Mouse (Mus musculus): ENCODE data around the gene Wnt3. TPM values are rescaled to one million over a fixed set of nuclear protein-coding genes. Genes with fewer than 3 reads are reported as not detected.

The Wnt3 gene
- polyA plus RNA-seq, 1 experiment from 2014 or later: not detected

GRCm38 (mm10) chr11:103816719-103817118 is 42.8 kb downstream of the Wnt3 start:
- Histone ChIP-seq H3K36me3 (ENCODE audit: control insufficient read depth, insufficient read depth, low read length) (no peaks in the 10 kb centered on the region), H3K9me3 (ENCODE audit: control insufficient read depth, low read length) (no peaks in the 10 kb centered on the region), H3K9ac (ENCODE audit: low read depth, low read length) (no peak overlapping the region), H3K4me1 (ENCODE audit: control insufficient read depth, insufficient read depth, low read length) (no peaks in the 10 kb centered on the region), H3K27ac (ENCODE audit: low read depth, low read length) (no peak overlapping the region), H3K4me3 (ENCODE audit: low read length) (no peak overlapping the region), H3K4me2 (replicated peaks; ENCODE audit: low read depth, low read length) (no peak overlapping the region), H3K27me3 (ENCODE audit: control insufficient read depth, insufficient read depth, low read length) (peaks cover 17% of the 10 kb centered on the region)
- WGBS: 87% methylated on average over 8 of the region's 8 CpGs
- ATAC-seq (ENCODE audit: low FRiP score, low TSS enrichment): no peak

DNA sequence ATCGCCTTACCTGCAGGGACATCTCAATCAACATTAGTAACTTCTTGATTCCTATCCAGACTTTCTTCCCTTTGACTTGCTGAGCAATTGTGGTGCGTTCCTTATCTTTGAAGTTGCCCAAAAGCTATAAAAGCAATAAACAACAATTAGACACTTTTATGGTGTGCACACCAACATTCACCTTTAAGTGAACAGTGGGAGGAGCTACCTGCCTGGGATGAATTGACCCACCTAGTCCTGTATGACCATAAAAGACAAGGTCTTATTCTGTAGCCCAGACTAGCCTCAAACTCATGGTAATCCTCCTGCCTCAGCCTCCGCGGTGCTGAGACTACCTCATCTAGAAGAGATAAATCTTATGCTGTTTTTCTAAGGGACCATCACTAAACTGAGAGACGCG is 53.3 kb downstream of the Wnt3 start:
- no peak overlapping the region for H3K4me3 ChIP-seq (ENCODE audit: low read length)
- no peaks in the 10 kb centered on the region for H3K9me3 ChIP-seq (ENCODE audit: control insufficient read depth, low read length)
- peaks cover 18% of the 10 kb centered on the region for H3K36me3 ChIP-seq (ENCODE audit: control insufficient read depth, insufficient read depth, low read length)
- WGBS: 84% methylated on average over 6 of the region's 6 CpGs
- H3K27me3 ChIP-seq (ENCODE audit: control insufficient read depth, insufficient read depth, low read length): no peaks in the 10 kb centered on the region
- ATAC-seq (ENCODE audit: low FRiP score, low TSS enrichment): no peak
- H3K4me1 ChIP-seq (ENCODE audit: control insufficient read depth, insufficient read depth, low read length): no peaks in the 10 kb centered on the region
- no peak overlapping the region for H3K27ac ChIP-seq (ENCODE audit: low read depth, low read length)
- no peak overlapping the region for H3K4me2 ChIP-seq (replicated peaks; ENCODE audit: low read depth, low read length)
- H3K9ac ChIP-seq (ENCODE audit: low read depth, low read length): no peak overlapping the region

- 74% methylated on average over 7 of the region's 7 CpGs for WGBS
- Histone ChIP-seq H3K9ac (ENCODE audit: low read depth, low read length) (no peak overlapping the region), H3K36me3 (ENCODE audit: control insufficient read depth, insufficient read depth, low read length) (peaks cover 9% of the 10 kb centered on the region; the same call in 1 of the 2 replicates), H3K4me2 (replicated peaks; ENCODE audit: low read depth, low read length) (no peak overlapping the region), H3K4me3 (ENCODE audit: low read length) (no peak overlapping the region), H3K9me3 (ENCODE audit: control insufficient read depth, low read length) (no peaks in the 10 kb centered on the region), H3K4me1 (ENCODE audit: control insufficient read depth, insufficient read depth, low read length) (no peaks in the 10 kb centered on the region), H3K27me3 (ENCODE audit: control insufficient read depth, insufficient read depth, low read length) (no peaks in the 10 kb centered on the region), H3K27ac (ENCODE audit: low read depth, low read length) (no peak overlapping the region)
- ATAC-seq (ENCODE audit: low FRiP score, low TSS enrichment): no peak
These were observed 54.9 kb downstream of the Wnt3 start for GRCm38 (mm10) chr11:103828866-103829265.

- Histone ChIP-seq H3K4me2 (replicated peaks; ENCODE audit: low read depth, low read length) (no peak overlapping the region), H3K36me3 (ENCODE audit: control insufficient read depth, insufficient read depth, low read length) (peaks cover 9% of the 10 kb centered on the region; the same call in 1 of the 2 replicates), H3K4me1 (ENCODE audit: control insufficient read depth, insufficient read depth, low read length) (no peaks in the 10 kb centered on the region), H3K27ac (ENCODE audit: low read depth, low read length) (no peak overlapping the region), H3K4me3 (ENCODE audit: low read length) (no peak overlapping the region), H3K9ac (ENCODE audit: low read depth, low read length) (no peak overlapping the region), H3K9me3 (ENCODE audit: control insufficient read depth, low read length) (no peaks in the 10 kb centered on the region), H3K27me3 (ENCODE audit: control insufficient read depth, insufficient read depth, low read length) (no peaks in the 10 kb centered on the region)
- no peak for ATAC-seq (ENCODE audit: low FRiP score, low TSS enrichment)
- WGBS: 70% methylated on average over 4 of the region's 4 CpGs
These were observed 56.0 kb downstream of the Wnt3 start for GRCm38 (mm10) chr11:103829956-103830355.

DNA sequence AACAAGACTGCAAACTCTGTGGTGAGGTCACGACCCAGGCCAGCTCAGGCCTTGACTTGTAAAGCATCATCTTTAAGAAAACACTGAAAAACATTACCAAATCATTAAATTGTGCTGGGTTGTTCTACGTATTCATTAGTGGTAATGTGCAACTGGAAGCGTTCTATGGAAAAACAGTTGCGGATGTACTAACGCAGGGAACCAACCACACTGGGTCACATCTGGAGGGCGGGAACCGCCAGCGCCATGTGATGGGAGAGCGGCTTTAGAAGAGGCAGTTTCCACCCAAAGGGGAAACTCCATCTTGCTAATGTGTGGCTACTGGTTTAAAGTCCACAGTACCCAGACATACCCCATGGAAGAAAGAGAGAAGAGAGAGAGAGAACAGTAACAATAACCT is 56.5 kb downstream of the Wnt3 start:
- H3K27me3 ChIP-seq (ENCODE audit: control insufficient read depth, insufficient read depth, low read length): no peaks in the 10 kb centered on the region
- no peaks in the 10 kb centered on the region for H3K4me1 ChIP-seq (ENCODE audit: control insufficient read depth, insufficient read depth, low read length)
- 92% methylated on average over 9 of the region's 9 CpGs for WGBS
- ATAC-seq (ENCODE audit: low FRiP score, low TSS enrichment): no peak
- no peaks in the 10 kb centered on the region for H3K9me3 ChIP-seq (ENCODE audit: control insufficient read depth, low read length)
- H3K4me2 ChIP-seq (replicated peaks; ENCODE audit: low read depth, low read length): no peak overlapping the region
- no peak overlapping the region for H3K27ac ChIP-seq (ENCODE audit: low read depth, low read length)
- H3K9ac ChIP-seq (ENCODE audit: low read depth, low read length): no peak overlapping the region
- peaks cover 9% of the 10 kb centered on the region; the same call in 1 of the 2 replicates for H3K36me3 ChIP-seq (ENCODE audit: control insufficient read depth, insufficient read depth, low read length)
- H3K4me3 ChIP-seq (ENCODE audit: low read length): no peak overlapping the region

DNA sequence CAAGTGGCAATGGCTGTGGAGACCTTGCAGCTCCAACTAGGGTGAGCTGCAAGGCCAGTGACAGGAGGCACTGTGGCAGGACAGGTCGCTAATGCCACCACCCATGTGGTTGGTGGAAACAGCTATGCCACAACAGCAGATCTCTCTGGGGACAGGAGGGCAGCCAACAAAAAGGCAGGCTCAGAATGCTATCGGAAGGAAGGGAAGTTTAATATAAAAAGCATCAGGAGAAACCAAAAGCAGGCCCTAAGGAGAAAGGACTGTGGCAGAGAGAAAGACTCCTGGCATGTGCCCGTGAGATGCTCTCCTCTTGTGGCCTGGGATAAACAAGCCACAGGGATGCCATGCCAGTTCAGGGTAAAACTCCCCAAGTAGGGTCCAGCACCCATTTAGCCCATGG is 57.8 kb downstream of the Wnt3 start:
- Histone ChIP-seq H3K27me3 (ENCODE audit: control insufficient read depth, insufficient read depth, low read length) (no peaks in the 10 kb centered on the region), H3K9me3 (ENCODE audit: control insufficient read depth, low read length) (no peaks in the 10 kb centered on the region), H3K9ac (ENCODE audit: low read depth, low read length) (no peak overlapping the region), H3K4me2 (replicated peaks; ENCODE audit: low read depth, low read length) (no peak overlapping the region), H3K36me3 (ENCODE audit: control insufficient read depth, insufficient read depth, low read length) (peaks cover 3% of the 10 kb centered on the region; the same call in 1 of the 2 replicates), H3K4me3 (ENCODE audit: low read length) (no peak overlapping the region), H3K27ac (ENCODE audit: low read depth, low read length) (no peak overlapping the region), H3K4me1 (ENCODE audit: control insufficient read depth, insufficient read depth, low read length) (no peaks in the 10 kb centered on the region)
- no peak for ATAC-seq (ENCODE audit: low FRiP score, low TSS enrichment)
- WGBS: 90% methylated on average over 3 of the region's 3 CpGs

GRCm38 (mm10) chr11:103832331-103832730 is 58.4 kb downstream of the Wnt3 start:
- no peak overlapping the region for H3K4me2 ChIP-seq (replicated peaks; ENCODE audit: low read depth, low read length)
- WGBS: 94% methylated on average over 4 of the region's 4 CpGs
- H3K27me3 ChIP-seq (ENCODE audit: control insufficient read depth, insufficient read depth, low read length): no peaks in the 10 kb centered on the region
- H3K4me1 ChIP-seq (ENCODE audit: control insufficient read depth, insufficient read depth, low read length): no peaks in the 10 kb centered on the region
- no peak overlapping the region for H3K9ac ChIP-seq (ENCODE audit: low read depth, low read length)
- no peak overlapping the region for H3K4me3 ChIP-seq (ENCODE audit: low read length)
- H3K27ac ChIP-seq (ENCODE audit: low read depth, low read length): no peak overlapping the region
- no peaks in the 10 kb centered on the region for H3K36me3 ChIP-seq (ENCODE audit: control insufficient read depth, insufficient read depth, low read length)
- H3K9me3 ChIP-seq (ENCODE audit: control insufficient read depth, low read length): no peaks in the 10 kb centered on the region
- ATAC-seq (ENCODE audit: low FRiP score, low TSS enrichment): no peak

DNA sequence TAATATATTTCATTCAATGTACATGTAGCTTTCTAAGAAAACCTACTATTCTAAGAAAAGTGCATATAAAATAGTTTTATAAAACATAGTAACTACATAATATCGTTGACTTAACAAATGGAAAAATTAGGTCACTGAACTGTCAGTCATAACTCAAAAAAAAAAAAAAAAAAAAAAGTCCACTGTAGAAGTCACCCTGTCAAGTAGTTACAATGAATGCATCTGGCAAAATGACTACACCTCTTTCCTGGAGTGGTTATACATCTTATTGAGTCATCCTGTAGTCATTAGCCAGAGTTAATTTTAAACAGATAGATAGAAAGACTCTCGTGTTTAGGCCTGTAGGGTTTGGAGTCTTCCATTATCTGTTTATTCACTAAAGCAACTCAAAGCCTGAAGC is 65.0 kb downstream of the Wnt3 start:
- Histone ChIP-seq H3K4me1 (ENCODE audit: control insufficient read depth, insufficient read depth, low read length) (peaks cover 5% of the 10 kb centered on the region; the same call in 1 of the 2 replicates), H3K27me3 (ENCODE audit: control insufficient read depth, insufficient read depth, low read length) (no peaks in the 10 kb centered on the region), H3K9ac (ENCODE audit: low read depth, low read length) (no peak overlapping the region), H3K4me3 (ENCODE audit: low read length) (no peak overlapping the region), H3K36me3 (ENCODE audit: control insufficient read depth, insufficient read depth, low read length) (no peaks in the 10 kb centered on the region), H3K9me3 (ENCODE audit: control insufficient read depth, low read length) (no peaks in the 10 kb centered on the region), H3K4me2 (replicated peaks; ENCODE audit: low read depth, low read length) (no peak overlapping the region), H3K27ac (ENCODE audit: low read depth, low read length) (no peak overlapping the region)
- 79% methylated on average over 2 of the region's 2 CpGs for WGBS
- no peak for ATAC-seq (ENCODE audit: low FRiP score, low TSS enrichment)

DNA sequence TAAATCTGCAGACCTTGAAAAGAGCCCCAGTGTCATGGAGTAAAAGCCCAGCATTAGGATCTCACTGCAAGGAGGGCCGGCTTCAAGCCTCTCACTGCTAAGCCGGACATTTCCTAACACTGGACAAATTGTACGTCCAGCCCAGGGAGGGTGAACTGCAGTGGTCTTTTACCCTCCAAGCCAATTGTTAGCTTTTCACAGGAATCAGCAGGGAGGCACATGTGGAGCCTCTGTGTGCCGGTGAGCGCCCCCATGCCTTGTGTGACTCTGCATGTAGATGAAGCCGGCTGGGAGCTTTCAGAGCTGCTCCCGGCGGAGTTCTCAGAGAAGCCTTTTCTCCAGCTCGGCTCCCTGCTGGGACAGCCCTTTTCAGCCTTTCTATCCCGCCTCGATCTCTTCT is 66.9 kb downstream of the Wnt3 start:
- Histone ChIP-seq H3K36me3 (ENCODE audit: control insufficient read depth, insufficient read depth, low read length) (no peaks in the 10 kb centered on the region), H3K27ac (ENCODE audit: low read depth, low read length) (no peak overlapping the region), H3K4me2 (replicated peaks; ENCODE audit: low read depth, low read length) (no peak overlapping the region), H3K9ac (ENCODE audit: low read depth, low read length) (no peak overlapping the region), H3K9me3 (ENCODE audit: control insufficient read depth, low read length) (no peaks in the 10 kb centered on the region), H3K27me3 (ENCODE audit: control insufficient read depth, insufficient read depth, low read length) (no peaks in the 10 kb centered on the region), H3K4me1 (ENCODE audit: control insufficient read depth, insufficient read depth, low read length) (peaks cover 5% of the 10 kb centered on the region; the same call in 1 of the 2 replicates), H3K4me3 (ENCODE audit: low read length) (no peak overlapping the region)
- ATAC-seq (ENCODE audit: low FRiP score, low TSS enrichment): no peak
- WGBS: 3% methylated on average over 11 of the region's 11 CpGs
